Mouse (Mus musculus) neural tube, embryonic 14.5 days (tissue): ENCODE results near the gene Gm37240. TPM values are rescaled to one million over a fixed set of nuclear protein-coding genes. Genes with fewer than 3 reads are reported as not detected.

Experiments used
- ATAC-seq: fragments of 200-750 bp; cut with Nextera tagmentation; 2 replicates; pipeline ENCODE4 v1.8.0; 2017; ENCODE audit warnings: low read depth, mild to moderate bottlenecking, moderate TSS enrichment, moderate library complexity
- H3K27ac ChIP-seq: fragments of 300-500 bp; sonication (generic); 2 replicates; pipeline ENCODE4 v1.5.1; 2014; ENCODE audit warnings: low read depth, mild to moderate bottlenecking, control low read depth, low read length, moderate library complexity, mixed read lengths
- H3K27me3 ChIP-seq: fragments of 300-500 bp; sonication (generic); 2 replicates; pipeline ENCODE4 v1.6.1; 2014; ENCODE audit warnings: low read length; ENCODE audit not compliant: control insufficient read depth, insufficient read depth
- H3K36me3 ChIP-seq: fragments of 300-500 bp; sonication (generic); 2 replicates; pipeline ENCODE4 v1.6.1; 2014; ENCODE audit warnings: low read length, mixed read lengths; ENCODE audit not compliant: control insufficient read depth, insufficient read depth
- H3K4me1 ChIP-seq: fragments of 300-500 bp; sonication (generic); 2 replicates; pipeline ENCODE4 v1.6.1; 2014; ENCODE audit warnings: low read length; ENCODE audit not compliant: control insufficient read depth, insufficient read depth
- H3K4me2 ChIP-seq: fragments of 300-500 bp; sonication (generic); 2 replicates; pipeline ENCODE4 v1.6.1; 2014; ENCODE audit warnings: mild to moderate bottlenecking, low read depth, low read length, control low read depth
- H3K4me3 ChIP-seq: fragments of 300-500 bp; sonication (generic); 2 replicates; pipeline ENCODE4 v1.5.1; 2014; ENCODE audit warnings: low read depth, low read length, control low read depth, mixed read lengths
- H3K9ac ChIP-seq: fragments of 300-500 bp; sonication (generic); replicated peaks from 2 replicates; pipeline ENCODE4 v1.6.1; 2014; ENCODE audit warnings: low read depth, mild to moderate bottlenecking, control low read depth, low read length, mixed read lengths
- H3K9me3 ChIP-seq: fragments of 300-500 bp; sonication (generic); 2 replicates; pipeline ENCODE4 v1.6.1; 2016; ENCODE audit warnings: low read length; ENCODE audit not compliant: control insufficient read depth
- WGBS: fragments of 180-500 bp; shearing (Covaris S2); extraction: QIAGEN DNeasy Blood & Tissue Kit; methylation state at CpG from one replicate; pipeline ENCODE4 v1.1.7; 2014; 5-methylcytosine and 5-hydroxymethylcytosine counted together
- polyA plus RNA-seq: library from polyadenylated mRNA; unstranded; fragments of >200 nt; fragmentation: Nextera tagmentation; extraction: Ambion mirVana; gene quantifications from 2 replicates; pipeline ENCODE4 v1.2.1, GENCODE M21; 2014

The Gm37240 gene
- polyA plus RNA-seq, 1 experiment from 2014 or later: not detected

GRCm38 (mm10) chr3:84965156-84965555 is 922.2 kb downstream of the Gm37240 start:
- no peak overlapping the region for H3K9ac ChIP-seq
- WGBS: 95% methylated on average over 5 of the region's 5 CpGs
- no peaks in the 10 kb centered on the region for H3K4me1 ChIP-seq
- peaks cover 9% of the 10 kb centered on the region; the same call in 1 of the 2 replicates for H3K36me3 ChIP-seq
- H3K9me3 ChIP-seq: no peaks in the 10 kb centered on the region
- no peak overlapping the region for H3K4me2 ChIP-seq
- no peak for ATAC-seq
- no peak overlapping the region for H3K4me3 ChIP-seq
- H3K27me3 ChIP-seq: no peaks in the 10 kb centered on the region
- no peak overlapping the region for H3K27ac ChIP-seq

GRCm38 (mm10) chr3:84955857-84956256 is 931.5 kb downstream of the Gm37240 start:
- no peaks in the 10 kb centered on the region for H3K27me3 ChIP-seq
- no peak for ATAC-seq
- 60% methylated on average over 4 of the region's 4 CpGs for WGBS
- peaks cover 6% of the 10 kb centered on the region; the same call in 1 of the 2 replicates for H3K4me1 ChIP-seq
- H3K9ac ChIP-seq: no peak overlapping the region
- H3K9me3 ChIP-seq: no peaks in the 10 kb centered on the region
- H3K27ac ChIP-seq: no peak overlapping the region
- no peak overlapping the region for H3K4me3 ChIP-seq
- H3K36me3 ChIP-seq: no peaks in the 10 kb centered on the region
- no peak overlapping the region for H3K4me2 ChIP-seq

- Histone ChIP-seq H3K36me3 (no peaks in the 10 kb centered on the region), H3K9ac (no peak overlapping the region), H3K4me3 (no peak overlapping the region), H3K9me3 (no peaks in the 10 kb centered on the region), H3K4me1 (peaks cover 6% of the 10 kb centered on the region; the same call in 1 of the 2 replicates), H3K27me3 (no peaks in the 10 kb centered on the region), H3K27ac (no peak overlapping the region), H3K4me2 (no peak overlapping the region; the same call in 1 of the 2 replicates)
- WGBS: 61% methylated on average over 8 of the region's 8 CpGs
- ATAC-seq: no peak
Observed at GRCm38 (mm10) chr3:84955011-84955775, 932.1 kb downstream of the Gm37240 start.

- peak; percentile 44; the same call in 1 of the 2 replicates for ATAC-seq
- peak overlapping the region; percentile 55 for H3K9ac ChIP-seq
- H3K4me3 ChIP-seq: peak overlapping the region; percentile 56
- no peaks in the 10 kb centered on the region for H3K27me3 ChIP-seq
- peak overlapping the region; percentile 62 for H3K4me2 ChIP-seq
- WGBS: 52% methylated on average over 7 of the region's 7 CpGs
- H3K9me3 ChIP-seq: no peaks in the 10 kb centered on the region
- H3K4me1 ChIP-seq: peaks cover 6% of the 10 kb centered on the region; the same call in 1 of the 2 replicates
- peak overlapping the region; percentile 89 for H3K27ac ChIP-seq
- H3K36me3 ChIP-seq: no peaks in the 10 kb centered on the region
Observed at GRCm38 (mm10) chr3:84952585-84953187, 934.6 kb downstream of the Gm37240 start.

GRCm38 (mm10) chr3:84952135-84952534 is 935.2 kb downstream of the Gm37240 start:
- H3K27me3 ChIP-seq: no peaks in the 10 kb centered on the region
- peak overlapping the region; percentile 62 for H3K4me2 ChIP-seq
- peak overlapping the region; percentile 56 for H3K4me3 ChIP-seq
- ATAC-seq: peak; percentile 97
- no peaks in the 10 kb centered on the region for H3K36me3 ChIP-seq
- H3K9ac ChIP-seq: peak overlapping the region; percentile 55
- 3% methylated on average over 13 of the region's 13 CpGs for WGBS
- H3K4me1 ChIP-seq: peaks cover 6% of the 10 kb centered on the region; the same call in 1 of the 2 replicates
- H3K27ac ChIP-seq: peak overlapping the region; percentile 89
- no peaks in the 10 kb centered on the region for H3K9me3 ChIP-seq

GRCm38 (mm10) chr3:84951698-84952097 is 935.6 kb downstream of the Gm37240 start:
- H3K4me3 ChIP-seq: peak overlapping the region; percentile 56
- peak; percentile 52; the same call in 1 of the 2 replicates for ATAC-seq
- H3K4me1 ChIP-seq: peaks cover 6% of the 10 kb centered on the region; the same call in 1 of the 2 replicates
- H3K27me3 ChIP-seq: no peaks in the 10 kb centered on the region
- H3K4me2 ChIP-seq: peak overlapping the region; percentile 62
- H3K36me3 ChIP-seq: no peaks in the 10 kb centered on the region
- WGBS: 22% methylated on average over 2 of the region's 2 CpGs
- no peaks in the 10 kb centered on the region for H3K9me3 ChIP-seq
- H3K9ac ChIP-seq: peak overlapping the region; percentile 55
- H3K27ac ChIP-seq: peak overlapping the region; percentile 89

- ATAC-seq: no peak
- peaks cover 6% of the 10 kb centered on the region; the same call in 1 of the 2 replicates for H3K4me1 ChIP-seq
- no peaks in the 10 kb centered on the region for H3K9me3 ChIP-seq
- no peak overlapping the region for H3K4me2 ChIP-seq
- H3K9ac ChIP-seq: no peak overlapping the region
- no peaks in the 10 kb centered on the region for H3K36me3 ChIP-seq
- no peak overlapping the region for H3K27ac ChIP-seq
- no peaks in the 10 kb centered on the region for H3K27me3 ChIP-seq
- no peak overlapping the region for H3K4me3 ChIP-seq
- WGBS: 92% methylated on average over 4 of the region's 4 CpGs
Observed at GRCm38 (mm10) chr3:84949387-84949786, 937.9 kb downstream of the Gm37240 start.

- H3K27me3 ChIP-seq: no peaks in the 10 kb centered on the region
- no peak overlapping the region for H3K27ac ChIP-seq
- no peak overlapping the region for H3K9ac ChIP-seq
- ATAC-seq: no peak
- no peak overlapping the region for H3K4me3 ChIP-seq
- H3K4me1 ChIP-seq: no peaks in the 10 kb centered on the region; the same call in 1 of the 2 replicates
- H3K36me3 ChIP-seq: no peaks in the 10 kb centered on the region
- H3K9me3 ChIP-seq: no peaks in the 10 kb centered on the region
- H3K4me2 ChIP-seq: no peak overlapping the region
- WGBS: 86% methylated on average over 1 of the region's 1 CpGs
Observed at GRCm38 (mm10) chr3:84946381-84946780, 940.9 kb downstream of the Gm37240 start.

GRCm38 (mm10) chr3:84944933-84945332 is 942.4 kb downstream of the Gm37240 start:
- H3K4me1 ChIP-seq: no peaks in the 10 kb centered on the region
- H3K9ac ChIP-seq: no peak overlapping the region
- no peak overlapping the region for H3K4me2 ChIP-seq
- 95% methylated on average over 3 of the region's 3 CpGs for WGBS
- no peaks in the 10 kb centered on the region for H3K36me3 ChIP-seq
- no peak for ATAC-seq
- no peak overlapping the region for H3K4me3 ChIP-seq
- no peak overlapping the region for H3K27ac ChIP-seq
- H3K27me3 ChIP-seq: no peaks in the 10 kb centered on the region
- H3K9me3 ChIP-seq: no peaks in the 10 kb centered on the region
